In genomic region chr2:165557278-165557677, GRCm38 (mm10) we compare ENCODE assay signal across 15 mouse cellular contexts.
"Had no signal": no experiment of that assay in that cellular context is flagged by ENCODE, and none has a peak within 500 bp of the region (broad histone marks: within the 10 kb centered on the region; RNA-seq: fewer than 3 reads in every experiment).

No protein-coding gene starts in this region.

- DNase-seq: heart, postnatal 10 days; heart, postnatal 14 days; heart, postnatal 36 days; heart, postnatal 4 days; kidney, adult 11 months; kidney, adult 18-20 months; kidney, adult 2 months; kidney, adult 8-10 months; kidney, postnatal 10 days; kidney, postnatal 14 days; kidney, postnatal 25 days; kidney, postnatal 36 days; kidney, postnatal 4 days; layer of hippocampus, adult 9-11 months; layer of hippocampus, postnatal 36 days had no signal
